Mouse (Mus musculus) brain, embryonic 14.5 days (tissue): ENCODE results near the gene Ang. TPM values are rescaled to one million over a fixed set of nuclear protein-coding genes. Genes with fewer than 3 reads are reported as not detected.

Source experiments
- DNase-seq: peaks from one replicate; pipeline ENCODE4 v3.0.0-alpha.2; 2011; ENCODE audit warnings: low read depth
- CTCF ChIP-seq: fragments of 200-500 bp; IDR thresholded peaks from 2 replicates; pipeline ENCODE4 v1.5.1; 2012; ENCODE audit warnings: inconsistent platforms, mild to moderate bottlenecking, moderate library complexity, borderline replicate concordance; ENCODE audit not compliant: insufficient read depth, insufficient read length; ENCODE audit errors: extremely low read depth
- POLR2A ChIP-seq: fragments of 200-500 bp; IDR thresholded peaks from 2 replicates; pipeline ENCODE4 v1.6.1; 2012; ENCODE audit warnings: mild to moderate bottlenecking, inconsistent platforms, borderline replicate concordance; ENCODE audit not compliant: poor library complexity, insufficient read depth, insufficient read length, severe bottlenecking; ENCODE audit errors: extremely low read depth
- polyA plus RNA-seq: library from polyadenylated mRNA; depleted of rRNA; stranded (reverse); fragments of >200 nt; gene quantifications from 2 replicates; pipeline ENCODE4 v1.2.3, GENCODE M21; 2012

The Ang gene
- polyA plus RNA-seq, 1 experiment = 4.5 TPM

DNA sequence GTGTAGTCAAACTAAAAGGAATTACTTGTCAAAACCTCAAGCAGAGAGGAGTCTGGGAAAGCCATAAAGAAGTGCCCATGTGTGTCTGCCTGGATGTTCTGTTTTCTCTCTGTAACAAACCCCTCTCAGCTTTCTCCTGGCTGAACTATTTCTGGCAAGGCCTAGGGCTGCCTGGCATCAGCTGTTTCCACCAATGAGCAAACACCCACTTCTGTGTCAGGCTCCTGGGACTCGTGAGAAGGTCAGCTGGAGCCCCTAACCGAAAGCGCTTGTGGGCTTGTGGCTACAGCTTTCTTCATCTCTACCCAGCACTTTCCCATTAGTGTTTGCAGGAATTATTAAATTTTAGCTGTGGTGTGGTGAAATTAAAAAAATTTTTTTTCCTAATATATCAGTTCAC, 21.0 kb downstream of the Ang start:
- TF ChIP-seq POLR2A = no peak
- TF ChIP-seq CTCF = no peak
- no peak for DNase-seq

DNA sequence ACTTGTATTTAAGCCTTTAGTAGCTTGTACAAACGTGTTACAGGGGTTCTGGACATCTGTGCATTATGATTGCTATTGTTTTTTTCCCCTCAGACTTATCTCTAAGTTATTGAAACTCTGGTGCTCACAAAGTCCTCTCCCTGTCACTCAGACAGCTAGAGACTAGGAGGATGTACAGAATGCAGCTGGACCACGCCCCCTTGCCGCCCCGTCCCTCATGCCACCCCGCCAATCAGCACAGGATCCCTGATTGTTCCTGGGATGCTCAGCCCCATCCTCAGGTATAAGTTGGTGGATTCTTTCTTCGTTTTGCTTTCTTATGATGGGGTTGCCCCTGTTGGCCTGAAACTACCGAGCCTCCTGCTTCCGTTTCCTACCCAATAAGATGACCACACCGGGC, 22.5 kb downstream of the Ang start:
- no peak for DNase-seq
- TF ChIP-seq CTCF (no peak), POLR2A (no peak)

DNA sequence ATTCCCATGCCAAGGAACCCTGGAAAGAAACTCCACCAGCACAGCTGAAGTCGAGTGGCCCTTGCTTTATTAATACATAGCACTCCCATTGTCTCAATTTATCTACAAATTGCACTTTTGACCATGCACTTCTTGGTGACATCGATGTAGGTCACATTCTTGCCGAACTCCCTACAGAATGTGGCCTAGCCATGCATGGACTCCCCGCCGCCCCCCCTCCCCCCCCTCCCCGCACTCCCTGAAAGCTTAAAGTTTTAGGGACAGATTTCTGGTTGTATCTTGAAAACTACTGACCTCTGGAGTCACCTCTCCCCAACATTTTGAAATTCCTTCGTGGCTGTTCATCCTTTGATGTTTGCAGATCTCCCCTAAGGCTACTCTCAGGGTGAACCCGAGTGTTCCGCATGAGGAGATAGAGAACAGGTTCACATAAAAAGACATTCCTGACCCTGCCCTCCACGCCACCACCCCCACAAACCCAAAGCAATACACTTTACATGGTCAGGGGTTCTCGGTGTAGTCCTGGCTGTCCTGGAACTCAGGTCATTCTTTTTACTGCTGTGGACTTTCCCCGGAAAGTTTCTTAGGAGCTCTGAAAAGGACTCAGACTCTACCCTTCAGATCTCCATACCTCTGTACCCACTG, 23.1 kb downstream of the Ang start, which contains the start of gene Eddm3b:
Gene Eddm3b, plus strand, starts transcription at position 511 of the 645 bp plus-strand sequence.
- no peak for DNase-seq
- TF ChIP-seq CTCF = no peak
- TF ChIP-seq POLR2A = no peak

DNA sequence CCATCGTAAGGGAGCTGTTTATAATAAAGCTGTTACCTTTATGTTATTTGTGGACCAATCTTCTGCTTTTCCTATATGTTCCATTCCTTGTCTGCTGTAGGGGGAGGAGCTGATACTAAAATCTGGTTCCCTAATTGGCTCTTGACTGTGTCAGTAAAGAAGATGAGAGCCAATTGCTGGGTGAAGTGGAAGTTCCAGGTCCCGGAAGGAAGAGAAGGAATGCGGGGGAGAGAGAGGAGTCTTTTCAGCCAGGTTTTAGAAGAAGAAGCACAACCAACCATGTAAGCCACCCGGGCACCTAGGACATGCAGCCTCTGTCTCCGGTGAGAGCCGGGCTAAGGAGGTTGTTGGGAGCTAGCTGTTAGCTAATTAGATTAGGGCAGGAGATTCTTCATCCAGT, 34.7 kb downstream of the Ang start:
- no peak for TF ChIP-seq POLR2A
- no peak for DNase-seq

DNA sequence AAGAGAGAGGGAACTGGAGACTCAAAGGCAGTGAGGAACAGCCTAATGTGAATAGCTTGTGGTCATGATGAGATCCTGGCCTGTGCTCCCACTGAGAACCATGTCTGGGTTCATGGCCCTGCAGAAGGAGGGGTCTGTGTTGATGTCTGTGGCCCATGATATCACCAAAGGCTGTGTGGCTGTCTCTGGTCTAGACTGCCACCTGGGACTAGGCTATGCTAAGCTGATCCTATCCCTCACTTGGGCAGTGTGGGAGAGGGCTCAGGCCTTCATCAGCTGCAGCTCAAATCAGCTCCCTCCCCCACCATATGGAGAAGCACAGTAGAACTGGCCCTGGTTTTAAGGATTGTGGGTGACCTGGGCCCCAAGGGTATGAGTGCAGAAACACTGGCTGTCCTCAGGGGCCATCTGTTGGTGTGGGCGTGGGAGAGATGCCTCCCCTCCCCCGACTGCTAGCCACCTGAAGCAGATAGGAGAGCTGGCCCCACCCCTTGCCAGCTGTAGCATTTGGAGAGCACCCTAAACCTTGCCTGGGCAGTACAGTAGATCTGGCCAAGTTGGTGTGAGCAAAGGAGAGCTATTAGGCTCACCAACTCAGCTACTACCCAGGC, 36.8 kb downstream of the Ang start:
- TF ChIP-seq POLR2A (no peak), CTCF (no peak)
- DNase-seq = no peak

DNA sequence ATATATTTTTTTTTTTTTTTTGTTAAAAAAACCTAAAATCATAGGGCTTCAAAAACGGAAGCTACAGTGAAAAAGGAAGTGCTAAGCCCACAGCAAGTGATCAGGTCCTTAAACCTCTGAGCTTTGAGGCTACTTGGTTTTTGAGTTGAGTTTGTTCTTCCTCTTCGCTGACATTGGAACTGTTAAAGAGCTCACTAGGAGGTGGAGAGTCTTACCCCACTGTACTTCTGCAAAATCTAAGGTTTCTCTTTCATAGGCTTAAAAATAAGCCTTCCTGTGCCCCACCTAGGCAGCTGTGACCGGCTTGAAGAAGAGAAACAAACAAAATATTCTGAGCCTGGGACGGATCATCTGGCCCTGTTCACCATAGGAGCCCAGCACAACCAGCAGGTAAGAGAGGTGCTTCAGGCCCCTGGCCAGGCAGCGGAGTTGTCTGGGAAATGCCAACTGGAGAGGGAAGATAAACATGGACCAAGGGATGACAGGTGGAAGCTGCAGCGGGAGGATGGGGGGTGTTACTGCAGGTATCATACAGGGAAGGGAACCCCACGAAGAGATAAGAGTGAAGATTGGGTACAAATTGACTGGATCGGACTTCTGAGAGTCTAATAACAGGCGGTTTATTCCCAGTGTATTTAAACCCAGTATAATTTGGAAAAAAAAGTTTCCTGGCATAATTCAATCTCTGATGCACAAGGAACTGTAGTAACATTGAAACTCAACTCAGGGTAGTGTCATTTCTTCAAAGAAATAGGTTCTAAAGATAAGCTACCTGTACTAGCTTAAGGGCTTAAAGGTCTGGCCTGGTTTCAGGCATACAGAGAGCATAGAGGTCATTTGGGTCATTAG, 38.0 kb downstream of the Ang start:
- TF ChIP-seq CTCF (no peak), POLR2A (no peak)
- no peak for DNase-seq

DNA sequence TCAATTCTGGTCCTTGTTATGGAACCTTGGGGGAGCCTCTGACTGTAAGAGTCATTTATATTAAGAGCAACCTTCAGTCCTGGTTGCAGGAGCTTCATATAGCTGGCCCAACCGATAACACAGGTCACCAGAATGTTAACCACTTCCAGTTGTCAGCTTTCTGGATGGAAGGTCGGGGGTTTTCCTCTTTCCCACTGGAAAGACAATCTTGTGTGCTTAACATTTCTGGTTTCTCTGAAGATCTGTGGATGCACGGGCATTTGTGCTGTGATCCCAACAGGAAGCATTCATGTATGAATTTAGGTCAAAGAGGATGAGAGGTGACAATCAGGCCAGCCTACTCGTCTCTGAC, 38.6 kb downstream of the Ang start:
- no peak for TF ChIP-seq CTCF
- no peak for TF ChIP-seq POLR2A
- DNase-seq = no peak

DNA sequence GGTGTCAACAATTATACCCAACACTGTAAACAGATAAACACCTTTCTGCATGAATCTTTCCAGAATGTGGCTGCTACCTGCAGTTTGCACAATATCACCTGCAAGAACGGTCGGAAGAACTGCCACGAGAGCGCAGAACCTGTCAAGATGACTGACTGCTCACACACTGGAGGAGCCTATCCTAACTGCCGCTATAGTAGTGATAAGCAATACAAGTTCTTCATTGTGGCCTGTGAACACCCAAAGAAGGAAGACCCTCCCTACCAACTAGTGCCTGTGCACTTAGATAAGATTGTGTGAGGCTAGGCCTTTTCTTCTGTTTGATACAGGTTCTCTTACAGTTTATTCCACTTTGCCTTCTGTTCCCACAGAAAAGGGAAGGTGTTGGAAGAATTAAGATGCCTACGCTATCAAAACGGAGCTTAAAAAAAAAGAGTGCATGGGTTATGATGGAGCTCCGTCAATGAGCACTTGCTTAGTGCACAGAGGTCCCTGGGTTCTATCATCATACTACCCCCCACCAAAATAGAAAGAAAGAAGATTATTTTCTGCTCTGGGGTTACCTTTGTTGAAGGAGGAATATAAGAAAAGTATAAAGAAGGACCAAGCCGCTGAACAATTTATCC, 39.5 kb downstream of the Ang start:
- no peak for DNase-seq
- TF ChIP-seq CTCF (no peak), POLR2A (no peak)

DNA sequence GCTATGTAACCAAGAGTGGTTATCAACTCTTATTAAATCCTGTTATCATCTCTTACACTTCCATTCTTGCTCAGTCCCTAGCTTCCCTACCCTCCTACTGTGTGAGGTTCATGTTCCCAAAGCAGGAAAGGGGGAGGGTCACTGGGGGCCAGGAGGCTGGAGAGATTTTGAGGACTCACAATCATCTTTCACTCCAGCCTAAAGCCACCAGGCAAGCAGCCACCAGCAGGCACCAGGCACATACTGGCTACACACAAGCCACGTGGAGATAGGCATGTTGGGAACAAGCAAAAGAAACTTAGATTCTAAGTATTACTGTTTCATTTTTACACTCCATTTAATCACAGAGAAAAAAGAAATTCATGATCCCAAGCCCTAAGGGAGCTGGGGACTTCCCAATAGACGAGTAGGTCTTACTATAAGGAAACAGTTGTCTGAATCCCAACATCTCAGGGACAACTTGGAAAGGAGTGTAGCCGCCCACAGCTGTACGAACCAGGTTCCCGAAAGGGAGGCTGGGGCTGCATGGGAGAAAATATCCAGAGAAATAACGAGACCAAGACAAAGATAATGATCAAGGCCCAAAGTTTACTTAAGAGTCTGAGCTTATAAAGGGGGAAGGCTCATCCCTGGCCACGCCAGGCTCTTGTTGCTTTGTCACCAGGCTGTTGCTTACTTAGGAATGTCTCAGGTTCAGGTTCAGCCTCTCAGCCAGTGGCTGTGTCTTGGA, 40.3 kb downstream of the Ang start:
- no peak for DNase-seq
- TF ChIP-seq CTCF = no peak

DNA sequence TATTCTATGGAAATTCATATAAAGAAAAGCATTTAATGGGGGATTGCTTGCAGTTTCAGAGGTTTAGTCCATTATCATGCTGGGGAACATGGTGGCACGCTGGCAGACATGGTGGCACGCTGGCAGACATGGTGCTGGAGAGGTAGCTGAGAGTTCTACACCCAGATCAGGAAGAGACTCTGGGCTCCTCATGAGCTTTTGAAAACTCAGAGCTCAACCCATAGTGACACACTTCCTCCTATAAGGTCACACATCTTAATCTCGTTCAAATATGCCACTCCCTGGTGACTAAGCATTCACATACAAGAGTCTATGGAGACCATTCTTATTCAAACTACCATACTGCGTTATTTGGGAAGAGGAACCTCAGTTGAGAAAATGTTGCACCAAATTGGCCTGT, 41.4 kb downstream of the Ang start:
- TF ChIP-seq POLR2A (no peak), CTCF (no peak)
- no peak for DNase-seq

DNA sequence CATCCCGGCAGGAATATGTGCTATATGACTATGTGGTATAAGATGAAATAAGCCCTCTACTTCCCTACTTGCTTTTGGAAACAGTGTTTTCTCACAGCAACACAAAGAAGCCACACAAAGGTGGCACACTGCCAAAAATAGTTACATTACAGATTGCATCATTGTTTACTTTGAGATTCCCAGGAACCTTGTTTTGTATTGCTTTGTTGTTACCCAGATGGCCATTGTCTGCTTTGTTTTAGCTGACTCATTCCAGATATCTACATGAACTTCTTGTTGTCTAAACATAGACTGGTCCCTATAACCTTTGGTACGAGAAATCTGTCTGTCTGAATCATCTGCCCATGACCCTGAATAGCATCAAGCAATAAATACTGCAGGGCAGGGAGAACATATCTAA, 49.4 kb downstream of the Ang start:
- no peak for DNase-seq
- TF ChIP-seq POLR2A (no peak), CTCF (no peak)
